Mouse (Mus musculus): Measurements from ENCODE around the gene Kcne3. TPM values are rescaled to one million over a fixed set of nuclear protein-coding genes. Genes with fewer than 3 reads are reported as not detected.

The Kcne3 gene
- polyA plus RNA-seq (2016; fragmentation: Nextera tagmentation; extraction: Ambion mirVana) = 1.4 and 1.6 TPM in 2 replicates

- no peak within 1 kb of the TSS for H3K9ac ChIP-seq
- no peak within 1 kb of the TSS for H3K4me2 ChIP-seq (replicated peaks)
- no peaks in the 10 kb centered on the region for H3K36me3 ChIP-seq
- H3K27me3 ChIP-seq (replicated peaks) = peaks cover 48% of the 10 kb centered on the region
- H3K4me3 ChIP-seq = no peak within 1 kb of the TSS
- ATAC-seq (ENCODE audit: low FRiP score, low read depth) = no peak
- no peak within 1 kb of the TSS for H3K27ac ChIP-seq
- 0 out of 2 replicates have a peak, but pooled peaks cover 12% of the 10 kb centered on the region for H3K4me1 ChIP-seq
- whole genome bisulfite sequencing = 82% methylated on average over 3 of the region's 3 CpGs
- no peaks in the 10 kb centered on the region for H3K9me3 ChIP-seq
Measured at GRCm38 (mm10) chr7:100176269-100176668, at the start of gene Kcne3. Gene Kcne3 (plus strand): TSS chr7:100176502.

- no peak overlapping the region for H3K4me2 ChIP-seq (replicated peaks)
- no peak overlapping the region for H3K4me3 ChIP-seq
- no peak overlapping the region for H3K9ac ChIP-seq
- no peaks in the 10 kb centered on the region; the same call in 1 of the 2 replicates for H3K27me3 ChIP-seq (replicated peaks)
- no peak overlapping the region for H3K27ac ChIP-seq
- ATAC-seq (ENCODE audit: low FRiP score, low read depth) = no peak
- no peaks in the 10 kb centered on the region for H3K9me3 ChIP-seq
- H3K36me3 ChIP-seq = no peaks in the 10 kb centered on the region
- H3K4me1 ChIP-seq = no peaks in the 10 kb centered on the region; the same call in 1 of the 2 replicates
- 86% methylated on average over 7 of the region's 7 CpGs for WGBS
Measured at GRCm38 (mm10) chr7:100126514-100126913, 49.8 kb upstream of the Kcne3 start.

- ATAC-seq (ENCODE audit: low FRiP score, low read depth) = no peak
- H3K4me1 ChIP-seq = no peaks in the 10 kb centered on the region; the same call in 1 of the 2 replicates
- no peak overlapping the region for H3K4me3 ChIP-seq
- no peak overlapping the region for H3K9ac ChIP-seq
- no peaks in the 10 kb centered on the region; the same call in 1 of the 2 replicates for H3K27me3 ChIP-seq (replicated peaks)
- H3K9me3 ChIP-seq = no peaks in the 10 kb centered on the region
- H3K36me3 ChIP-seq = no peaks in the 10 kb centered on the region
- 88% methylated on average over 7 of the region's 7 CpGs for WGBS
- no peak overlapping the region for H3K27ac ChIP-seq
- H3K4me2 ChIP-seq (replicated peaks) = no peak overlapping the region
Measured at GRCm38 (mm10) chr7:100128262-100129041, 47.9 kb upstream of the Kcne3 start.

- 29% methylated on average over 6 of the region's 6 CpGs for WGBS
- H3K9ac ChIP-seq = no peak overlapping the region
- no peak for ATAC-seq (ENCODE audit: low FRiP score, low read depth)
Measured at GRCm38 (mm10) chr7:100130592-100130991, 45.7 kb upstream of the Kcne3 start.

GRCm38 (mm10) chr7:100132379-100132778 is 43.9 kb upstream of the Kcne3 start:
- Histone ChIP-seq H3K27me3 (replicated peaks) (no peaks in the 10 kb centered on the region; the same call in 1 of the 2 replicates), H3K9me3 (no peaks in the 10 kb centered on the region), H3K4me1 (no peaks in the 10 kb centered on the region; the same call in 1 of the 2 replicates), H3K9ac (no peak overlapping the region), H3K27ac (no peak overlapping the region), H3K36me3 (no peaks in the 10 kb centered on the region), H3K4me3 (no peak overlapping the region), H3K4me2 (replicated peaks) (no peak overlapping the region)
- 81% methylated on average over 1 of the region's 1 CpGs for WGBS
- ATAC-seq (ENCODE audit: low FRiP score, low read depth) = no peak

More at GRCm38 (mm10) chr7:100130592-100130991, 45.7 kb upstream of the Kcne3 start:
- H3K27ac ChIP-seq = no peak overlapping the region
- no peaks in the 10 kb centered on the region for H3K36me3 ChIP-seq
- no peaks in the 10 kb centered on the region for H3K9me3 ChIP-seq
- H3K4me3 ChIP-seq = no peak overlapping the region
- H3K4me2 ChIP-seq (replicated peaks) = no peak overlapping the region
- H3K27me3 ChIP-seq (replicated peaks) = no peaks in the 10 kb centered on the region; the same call in 1 of the 2 replicates
- H3K4me1 ChIP-seq = no peaks in the 10 kb centered on the region; the same call in 1 of the 2 replicates

GRCm38 (mm10) chr7:100137038-100137437 is 39.3 kb upstream of the Kcne3 start:
- no peak overlapping the region for H3K9ac ChIP-seq

GRCm38 (mm10) chr7:100138075-100138474 is 38.2 kb upstream of the Kcne3 start:
- no peak overlapping the region for H3K9ac ChIP-seq
- no peak for ATAC-seq (ENCODE audit: low FRiP score, low read depth)
- H3K4me2 ChIP-seq (replicated peaks) = no peak overlapping the region
- H3K4me3 ChIP-seq = no peak overlapping the region
- no peaks in the 10 kb centered on the region for H3K9me3 ChIP-seq
- H3K27ac ChIP-seq = no peak overlapping the region
- WGBS = 94% methylated on average over 4 of the region's 4 CpGs
- H3K27me3 ChIP-seq (replicated peaks) = no peaks in the 10 kb centered on the region
- no peaks in the 10 kb centered on the region for H3K4me1 ChIP-seq
- H3K36me3 ChIP-seq = no peaks in the 10 kb centered on the region

More at GRCm38 (mm10) chr7:100137038-100137437, 39.3 kb upstream of the Kcne3 start:
- 81% methylated on average over 9 of the region's 9 CpGs for WGBS
- no peak for ATAC-seq (ENCODE audit: low FRiP score, low read depth)
- Histone ChIP-seq H3K9me3 (no peaks in the 10 kb centered on the region), H3K27me3 (replicated peaks) (no peaks in the 10 kb centered on the region), H3K27ac (no peak overlapping the region), H3K4me1 (no peaks in the 10 kb centered on the region), H3K4me3 (no peak overlapping the region), H3K4me2 (replicated peaks) (no peak overlapping the region), H3K36me3 (no peaks in the 10 kb centered on the region)

- H3K4me1 ChIP-seq = no peaks in the 10 kb centered on the region
- WGBS = 67% methylated on average over 1 of the region's 1 CpGs
Measured at GRCm38 (mm10) chr7:100140591-100140990, 35.7 kb upstream of the Kcne3 start.

GRCm38 (mm10) chr7:100148586-100148985 is 27.7 kb upstream of the Kcne3 start:
- Histone ChIP-seq H3K27me3 (replicated peaks) (no peaks in the 10 kb centered on the region), H3K9ac (no peak overlapping the region), H3K36me3 (no peaks in the 10 kb centered on the region), H3K9me3 (no peaks in the 10 kb centered on the region), H3K27ac (no peak overlapping the region), H3K4me3 (no peak overlapping the region), H3K4me1 (no peaks in the 10 kb centered on the region), H3K4me2 (replicated peaks) (no peak overlapping the region)
- WGBS = 93% methylated on average over 4 of the region's 4 CpGs
- no peak for ATAC-seq (ENCODE audit: low FRiP score, low read depth)

More at GRCm38 (mm10) chr7:100140591-100140990, 35.7 kb upstream of the Kcne3 start:
- Histone ChIP-seq H3K27ac (no peak overlapping the region), H3K36me3 (no peaks in the 10 kb centered on the region), H3K4me2 (replicated peaks) (no peak overlapping the region), H3K27me3 (replicated peaks) (no peaks in the 10 kb centered on the region), H3K9me3 (no peaks in the 10 kb centered on the region), H3K4me3 (no peak overlapping the region), H3K9ac (no peak overlapping the region)
- ATAC-seq (ENCODE audit: low FRiP score, low read depth) = no peak

- no peaks in the 10 kb centered on the region for H3K9me3 ChIP-seq
- ATAC-seq (ENCODE audit: low FRiP score, low read depth) = no peak
- H3K4me3 ChIP-seq = no peak overlapping the region
- H3K27ac ChIP-seq = no peak overlapping the region
- H3K36me3 ChIP-seq = no peaks in the 10 kb centered on the region
- no peak overlapping the region for H3K4me2 ChIP-seq (replicated peaks)
- no peaks in the 10 kb centered on the region for H3K4me1 ChIP-seq
- H3K27me3 ChIP-seq (replicated peaks) = no peaks in the 10 kb centered on the region
- 49% methylated on average over 10 of the region's 10 CpGs for WGBS
- no peak overlapping the region for H3K9ac ChIP-seq
Measured at GRCm38 (mm10) chr7:100150086-100150485, 26.2 kb upstream of the Kcne3 start.

GRCm38 (mm10) chr7:100150626-100151025 is 25.7 kb upstream of the Kcne3 start:
- H3K9me3 ChIP-seq = no peaks in the 10 kb centered on the region
- H3K9ac ChIP-seq = no peak overlapping the region
- H3K4me3 ChIP-seq = no peak overlapping the region
- no peaks in the 10 kb centered on the region for H3K36me3 ChIP-seq
- H3K4me1 ChIP-seq = no peaks in the 10 kb centered on the region
- no peak for ATAC-seq (ENCODE audit: low FRiP score, low read depth)
- H3K4me2 ChIP-seq (replicated peaks) = no peak overlapping the region
- no peaks in the 10 kb centered on the region for H3K27me3 ChIP-seq (replicated peaks)
- 78% methylated on average over 11 of the region's 11 CpGs for WGBS
- H3K27ac ChIP-seq = no peak overlapping the region

GRCm38 (mm10) chr7:100157669-100158068 is 18.6 kb upstream of the Kcne3 start:
- H3K27ac ChIP-seq = no peak overlapping the region
- 87% methylated on average over 4 of the region's 4 CpGs for WGBS
- H3K4me1 ChIP-seq = peaks cover 8% of the 10 kb centered on the region
- H3K9ac ChIP-seq = no peak overlapping the region
- ATAC-seq (ENCODE audit: low FRiP score, low read depth) = no peak
- H3K36me3 ChIP-seq = no peaks in the 10 kb centered on the region
- no peak overlapping the region for H3K4me2 ChIP-seq (replicated peaks)
- H3K27me3 ChIP-seq (replicated peaks) = 0 out of 2 replicates have a peak, but pooled peaks cover 3% of the 10 kb centered on the region
- no peak overlapping the region for H3K4me3 ChIP-seq
- no peaks in the 10 kb centered on the region for H3K9me3 ChIP-seq

Measured in neural tube, embryonic 12.5 days (tissue).